Mouse (Mus musculus): ENCODE measurements at regions not wholly inside any gene's neighbourhood (a gene's known extent, or its start where the extent isn't known, plus 50 kb on each side); places are given as distances from the start of the nearest gene placed in this dataset.

- intact Hi-C loops (cut with DNase I), result no loop called here
- no peak overlapping the region for H3K27ac ChIP-seq
- 88% methylated on average over 9 of the region's 9 CpGs for WGBS
Observed at GRCm38 (mm10) chr3:56859841-56860240, 441.9 kb downstream of the Tm4sf1 start.

GRCm38 (mm10) chr3:56845462-56845770 is 456.4 kb downstream of the Tm4sf1 start:
- 94% methylated on average over 1 of the region's 1 CpGs for WGBS
- no peak for DNase-seq
- Histone ChIP-seq H3K27ac (no peak overlapping the region), H3K36me3 (ENCODE audit: control insufficient read depth, insufficient read depth, low read length) (no peaks in the 10 kb centered on the region), H3K9ac (ENCODE audit: low read depth, low read length) (no peak overlapping the region), H3K27me3 (ENCODE audit: control insufficient read depth, insufficient read depth, low read length) (no peaks in the 10 kb centered on the region), H3K4me3 (no peak overlapping the region), H3K4me1 (ENCODE audit: control insufficient read depth, insufficient read depth, low read length) (no peaks in the 10 kb centered on the region), H3K79me2 (replicated peaks; ENCODE audit: control insufficient read depth, insufficient read depth, low read length) (no peaks in the 10 kb centered on the region)
- intact Hi-C loops (cut with DNase I), result no loop called here
- no peak for TF ChIP-seq POLR2A (IDR thresholded peaks at IDR 0.05; ENCODE audit: insufficient read depth, low read depth, low read length)
- TF ChIP-seq EP300 (IDR thresholded peaks at IDR 0.05; ENCODE audit: insufficient read depth, low read depth, low read length), result no peak
- no peak for TF ChIP-seq CTCF (IDR thresholded peaks at IDR 0.05)

More at GRCm38 (mm10) chr3:56859841-56860240, 441.9 kb downstream of the Tm4sf1 start:
- TF ChIP-seq CTCF (IDR thresholded peaks at IDR 0.05), result no peak
- Histone ChIP-seq H3K27me3 (ENCODE audit: control insufficient read depth, insufficient read depth, low read length) (no peaks in the 10 kb centered on the region), H3K4me3 (no peak overlapping the region), H3K4me1 (ENCODE audit: control insufficient read depth, insufficient read depth, low read length) (no peaks in the 10 kb centered on the region), H3K79me2 (replicated peaks; ENCODE audit: control insufficient read depth, insufficient read depth, low read length) (no peaks in the 10 kb centered on the region), H3K36me3 (ENCODE audit: control insufficient read depth, insufficient read depth, low read length) (no peaks in the 10 kb centered on the region), H3K9ac (ENCODE audit: low read depth, low read length) (no peak overlapping the region)
- no peak for DNase-seq

GRCm38 (mm10) chr3:56844681-56845461 is 456.9 kb downstream of the Tm4sf1 start:
- Histone ChIP-seq H3K27ac (no peak overlapping the region), H3K27me3 (ENCODE audit: control insufficient read depth, insufficient read depth, low read length) (no peaks in the 10 kb centered on the region), H3K4me3 (no peak overlapping the region), H3K9ac (ENCODE audit: low read depth, low read length) (no peak overlapping the region), H3K36me3 (ENCODE audit: control insufficient read depth, insufficient read depth, low read length) (no peaks in the 10 kb centered on the region), H3K79me2 (replicated peaks; ENCODE audit: control insufficient read depth, insufficient read depth, low read length) (no peaks in the 10 kb centered on the region), H3K4me1 (ENCODE audit: control insufficient read depth, insufficient read depth, low read length) (no peaks in the 10 kb centered on the region)
- WGBS, result 63% methylated on average over 6 of the region's 6 CpGs
- DNase-seq, result no peak
- TF ChIP-seq EP300 (IDR thresholded peaks at IDR 0.05; ENCODE audit: insufficient read depth, low read depth, low read length) (no peak), CTCF (IDR thresholded peaks at IDR 0.05) (no peak), POLR2A (IDR thresholded peaks at IDR 0.05; ENCODE audit: insufficient read depth, low read depth, low read length) (no peak)
- intact Hi-C loops (cut with DNase I), result no loop called here

- TF ChIP-seq EP300 (IDR thresholded peaks at IDR 0.05; ENCODE audit: insufficient read depth, low read depth, low read length) (no peak), POLR2A (IDR thresholded peaks at IDR 0.05; ENCODE audit: insufficient read depth, low read depth, low read length) (no peak), CTCF (IDR thresholded peaks at IDR 0.05) (no peak)
- 63% methylated on average over 3 of the region's 3 CpGs for WGBS
- Histone ChIP-seq H3K27ac (no peak overlapping the region), H3K36me3 (ENCODE audit: control insufficient read depth, insufficient read depth, low read length) (no peaks in the 10 kb centered on the region), H3K79me2 (replicated peaks; ENCODE audit: control insufficient read depth, insufficient read depth, low read length) (no peaks in the 10 kb centered on the region), H3K27me3 (ENCODE audit: control insufficient read depth, insufficient read depth, low read length) (no peaks in the 10 kb centered on the region), H3K4me3 (no peak overlapping the region), H3K4me1 (ENCODE audit: control insufficient read depth, insufficient read depth, low read length) (no peaks in the 10 kb centered on the region), H3K9ac (ENCODE audit: low read depth, low read length) (no peak overlapping the region)
- intact Hi-C loops (cut with DNase I), result no loop called here
- no peak for DNase-seq
Observed at GRCm38 (mm10) chr3:56837176-56837575, 464.6 kb downstream of the Tm4sf1 start.

GRCm38 (mm10) chr3:56830315-56831097 is 471.3 kb downstream of the Tm4sf1 start:
- WGBS, result 54% methylated on average over 4 of the region's 4 CpGs
- DNase-seq, result peak in 1 of 2 experiments; percentile 1
- TF ChIP-seq POLR2A (IDR thresholded peaks at IDR 0.05; ENCODE audit: insufficient read depth, low read depth, low read length), result no peak
- TF ChIP-seq CTCF (IDR thresholded peaks at IDR 0.05), result no peak
- TF ChIP-seq EP300 (IDR thresholded peaks at IDR 0.05; ENCODE audit: insufficient read depth, low read depth, low read length), result no peak
- Histone ChIP-seq H3K27ac (no peak overlapping the region), H3K79me2 (replicated peaks; ENCODE audit: control insufficient read depth, insufficient read depth, low read length) (no peaks in the 10 kb centered on the region), H3K27me3 (ENCODE audit: control insufficient read depth, insufficient read depth, low read length) (no peaks in the 10 kb centered on the region), H3K4me1 (ENCODE audit: control insufficient read depth, insufficient read depth, low read length) (no peaks in the 10 kb centered on the region), H3K9ac (ENCODE audit: low read depth, low read length) (no peak overlapping the region), H3K36me3 (ENCODE audit: control insufficient read depth, insufficient read depth, low read length) (no peaks in the 10 kb centered on the region), H3K4me3 (no peak overlapping the region)
- intact Hi-C loops (cut with DNase I), result no loop called here

GRCm38 (mm10) chr3:56824157-56824556 is 477.6 kb downstream of the Tm4sf1 start:
- Histone ChIP-seq H3K4me3 (no peak overlapping the region), H3K9ac (ENCODE audit: low read depth, low read length) (no peak overlapping the region), H3K27ac (no peak overlapping the region), H3K27me3 (ENCODE audit: control insufficient read depth, insufficient read depth, low read length) (no peaks in the 10 kb centered on the region), H3K4me1 (ENCODE audit: control insufficient read depth, insufficient read depth, low read length) (no peaks in the 10 kb centered on the region), H3K79me2 (replicated peaks; ENCODE audit: control insufficient read depth, insufficient read depth, low read length) (no peaks in the 10 kb centered on the region), H3K36me3 (ENCODE audit: control insufficient read depth, insufficient read depth, low read length) (no peaks in the 10 kb centered on the region)
- 78% methylated on average over 4 of the region's 4 CpGs for WGBS
- no peak for DNase-seq
- intact Hi-C loops (cut with DNase I), result no loop called here
- TF ChIP-seq CTCF (IDR thresholded peaks at IDR 0.05) (no peak), EP300 (IDR thresholded peaks at IDR 0.05; ENCODE audit: insufficient read depth, low read depth, low read length) (no peak), POLR2A (IDR thresholded peaks at IDR 0.05; ENCODE audit: insufficient read depth, low read depth, low read length) (no peak)
